Mouse (Mus musculus) CH12.LX (cell line): Measurements from ENCODE around the gene Mocs1.

ENCODE experiments used
- CHD2 ChIP-seq: IDR thresholded peaks from 2 replicates; pipeline ENCODE4 v1.6.1; 2011; ENCODE audit warnings: low read length, improper control_type of control experiment
- CTCF ChIP-seq, 2 experiments: IDR thresholded peaks in 1 of 2; conservative IDR thresholded peaks in 1 of 2; 2 replicates each; pipeline ENCODE4 v1.5.1; 2011 to 2012; ENCODE audit warnings: low read depth in 2 of 2, low read length in 2 of 2, improper control_type of control experiment in 1 of 2, inconsistent platforms in 1 of 2, mild to moderate bottlenecking in 1 of 2, moderate library complexity in 1 of 2
- EP300 ChIP-seq: IDR thresholded peaks from 2 replicates; pipeline ENCODE4 v1.6.1; 2011; ENCODE audit warnings: low read length, improper control_type of control experiment
- GABPA ChIP-seq: IDR thresholded peaks from 2 replicates; pipeline ENCODE4 v1.6.1; 2012; ENCODE audit warnings: low read depth, low read length, improper control_type of control experiment, inconsistent platforms; ENCODE audit not compliant: insufficient replicate concordance
- NELFE ChIP-seq: IDR thresholded peaks from 2 replicates; pipeline ENCODE4 v1.6.1; 2011; ENCODE audit warnings: low read depth, low read length, improper control_type of control experiment
- PAX5 ChIP-seq: IDR thresholded peaks from 2 replicates; pipeline ENCODE4 v1.6.1; 2012; ENCODE audit warnings: low read length, inconsistent platforms, mixed read lengths
- POLR2A ChIP-seq: IDR thresholded peaks from 2 replicates; pipeline ENCODE4 v1.6.1; 2011; ENCODE audit warnings: low read depth, mild to moderate bottlenecking, improper control_type of control experiment, low read length
- RAD21 ChIP-seq: IDR thresholded peaks from 2 replicates; pipeline ENCODE4 v1.6.1; 2011; ENCODE audit warnings: low read depth, mild to moderate bottlenecking, low read length, improper control_type of control experiment, moderate library complexity
- ZC3H11A ChIP-seq: IDR thresholded peaks from 2 replicates; pipeline ENCODE4 v1.6.1; 2012; ENCODE audit warnings: low read depth, mild to moderate bottlenecking, inconsistent platforms, low read length, improper control_type of control experiment
- ZNF384 ChIP-seq: IDR thresholded peaks from 2 replicates; pipeline ENCODE4 v1.6.1; 2012; ENCODE audit warnings: low read depth, low read length, improper control_type of control experiment, inconsistent platforms

- no peak for TF ChIP-seq CHD2
- TF ChIP-seq NELFE, result no peak
- no peak for TF ChIP-seq RAD21
- no peak for TF ChIP-seq CTCF (conservative IDR thresholded peaks at IDR 0.05 in 1 of 2, IDR thresholded peaks at IDR 0.05 in 1 of 2; ENCODE audit: low read depth in 2 of 2, low read length in 2 of 2)
- TF ChIP-seq POLR2A, result no peak
- TF ChIP-seq ZNF384, result no peak
- no peak for TF ChIP-seq PAX5
- TF ChIP-seq ZC3H11A, result no peak
- no peak for TF ChIP-seq GABPA
- TF ChIP-seq EP300, result no peak
These were observed 721 bp downstream of the Mocs1 start for GRCm38 (mm10) chr17:49428751-49429415.
